Mouse (Mus musculus) brain, embryonic 14.5 days (tissue): ENCODE data around the gene Tnrc6b.

Experiments used
- CTCF ChIP-seq: fragments of 200-500 bp; IDR thresholded peaks from 2 replicates; pipeline ENCODE4 v1.5.1; 2012; ENCODE audit warnings: inconsistent platforms, mild to moderate bottlenecking, moderate library complexity, borderline replicate concordance; ENCODE audit not compliant: insufficient read depth, insufficient read length; ENCODE audit errors: extremely low read depth
- POLR2A ChIP-seq: fragments of 200-500 bp; IDR thresholded peaks from 2 replicates; pipeline ENCODE4 v1.6.1; 2012; ENCODE audit warnings: mild to moderate bottlenecking, inconsistent platforms, borderline replicate concordance; ENCODE audit not compliant: poor library complexity, insufficient read depth, insufficient read length, severe bottlenecking; ENCODE audit errors: extremely low read depth

- TF ChIP-seq CTCF = no peak
- TF ChIP-seq POLR2A = no peak
Measured at GRCm38 (mm10) chr15:80702910-80703309, 8.2 kb upstream of the Tnrc6b start.
